Mouse (Mus musculus) thymus, postnatal 10 days (tissue): Measurements from ENCODE around the gene Gpd1l.

Source experiments
- DNase-seq, 2 experiments: peaks; one replicate each; pipeline ENCODE4 v3.0.0; 2021; ENCODE audit warnings: low spot score in 2 of 2

Gpd1l gene

DNA sequence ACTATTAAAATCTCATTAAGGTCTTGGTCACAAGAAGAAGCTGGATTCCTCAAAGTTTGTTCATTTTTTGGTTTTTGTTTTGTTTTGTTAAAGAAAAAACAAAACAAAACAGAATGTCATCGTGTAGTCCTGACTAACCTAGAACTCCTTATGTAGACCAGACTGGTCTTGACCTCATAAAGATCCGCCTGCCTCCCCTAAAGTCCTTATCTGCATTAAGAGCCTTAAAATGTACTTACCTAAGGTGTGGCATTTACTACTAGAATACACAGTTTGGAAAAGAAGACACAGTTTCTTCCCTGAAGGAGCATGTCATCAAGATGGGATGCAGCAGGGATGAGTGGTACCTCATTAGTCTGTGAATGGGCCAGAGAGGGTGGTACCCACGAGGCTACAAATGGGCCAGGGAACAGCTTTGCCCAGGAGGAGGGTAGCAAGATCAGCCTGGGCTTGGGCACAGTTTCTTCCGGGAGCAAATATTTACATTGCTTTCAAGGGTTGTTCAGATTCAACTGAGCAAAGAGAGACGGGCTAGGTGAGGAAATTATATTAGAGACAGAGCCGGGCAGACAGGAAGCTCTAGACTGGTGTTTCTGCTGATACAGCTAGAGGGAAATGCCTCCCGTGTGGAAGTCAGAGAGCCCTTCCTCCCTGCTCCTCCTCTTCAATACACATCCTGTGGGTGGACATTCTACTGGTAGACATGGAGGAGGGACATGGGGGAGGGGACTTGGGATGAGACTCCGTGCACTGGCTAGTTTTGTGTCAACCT is 82.2 kb downstream of the Gpd1l start:
- DNase-seq: no peak
